Mouse (Mus musculus) hindbrain, embryonic 12.5 days (tissue): ENCODE data around the gene Hoxb5. TPM values are rescaled to one million over a fixed set of nuclear protein-coding genes. Genes with fewer than 3 reads are reported as not detected.
A peak's percentile ranks its signal among the peaks of the same experiment; 100 is the strongest.

ENCODE experiments used
- ATAC-seq: fragments of 200-750 bp; cut with Nextera tagmentation; 2 replicates; pipeline ENCODE4 v1.8.0; 2017; ENCODE audit warnings: moderate TSS enrichment; ENCODE audit not compliant: low FRiP score
- H3K27ac ChIP-seq: fragments of 300-500 bp; sonication (generic); 2 replicates; pipeline ENCODE4 v1.5.1; 2016; ENCODE audit warnings: mild to moderate bottlenecking
- H3K27me3 ChIP-seq: fragments of 300-500 bp; sonication (generic); 2 replicates; pipeline ENCODE4 v1.6.1; 2016; ENCODE audit warnings: mild to moderate bottlenecking
- H3K36me3 ChIP-seq: fragments of 300-500 bp; sonication (generic); 2 replicates; pipeline ENCODE4 v1.6.1; 2016; ENCODE audit warnings: mild to moderate bottlenecking
- H3K4me1 ChIP-seq: fragments of 300-500 bp; sonication (generic); 2 replicates; pipeline ENCODE4 v1.6.1; 2016
- H3K4me2 ChIP-seq: fragments of 300-500 bp; sonication (generic); replicated peaks from 2 replicates; pipeline ENCODE4 v1.6.1; 2016; ENCODE audit warnings: mild to moderate bottlenecking
- H3K4me3 ChIP-seq: fragments of 300-500 bp; sonication (generic); 2 replicates; pipeline ENCODE4 v1.5.1; 2016; ENCODE audit warnings: mild to moderate bottlenecking
- H3K9ac ChIP-seq: fragments of 300-500 bp; sonication (generic); 2 replicates; pipeline ENCODE4 v1.6.1; 2016; ENCODE audit warnings: mild to moderate bottlenecking, moderate library complexity
- H3K9me3 ChIP-seq: fragments of 300-500 bp; sonication (generic); replicated peaks from 2 replicates; pipeline ENCODE4 v1.6.1; 2016; ENCODE audit warnings: mild to moderate bottlenecking
- WGBS: fragments of 180-500 bp; shearing (Covaris S2); methylation state at CpG from one replicate; pipeline ENCODE4 v1.1.7; 2016; 5-methylcytosine and 5-hydroxymethylcytosine counted together
- polyA plus RNA-seq: library from polyadenylated mRNA; unstranded; fragments of >200 nt; fragmentation: Nextera tagmentation; extraction: Ambion mirVana; gene quantifications from 2 replicates; pipeline ENCODE4 v1.2.1, GENCODE M21; 2016

Gene Hoxb5
- polyA plus RNA-seq, 1 experiment from 2014 or later = 74.3 TPM

DNA sequence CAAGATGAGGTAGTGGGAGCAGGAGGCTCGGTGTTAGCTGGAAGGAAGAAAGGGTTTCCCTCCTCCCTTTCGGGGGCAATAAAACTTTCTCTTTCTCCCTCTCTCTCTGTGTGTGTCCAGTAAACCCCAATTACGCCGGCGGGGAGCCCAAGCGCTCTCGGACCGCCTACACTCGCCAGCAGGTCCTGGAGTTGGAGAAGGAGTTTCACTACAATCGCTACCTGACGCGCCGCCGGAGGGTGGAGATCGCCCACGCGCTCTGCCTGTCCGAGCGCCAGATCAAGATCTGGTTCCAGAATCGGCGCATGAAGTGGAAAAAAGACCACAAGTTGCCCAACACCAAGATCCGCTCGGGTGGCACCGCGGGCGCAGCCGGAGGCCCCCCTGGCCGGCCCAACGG, 16.8 kb downstream of the Hoxb5 start:
- Histone ChIP-seq H3K27me3 (peaks cover 95% of the 10 kb centered on the region), H3K4me3 (peak overlapping the region; percentile 42)

DNA sequence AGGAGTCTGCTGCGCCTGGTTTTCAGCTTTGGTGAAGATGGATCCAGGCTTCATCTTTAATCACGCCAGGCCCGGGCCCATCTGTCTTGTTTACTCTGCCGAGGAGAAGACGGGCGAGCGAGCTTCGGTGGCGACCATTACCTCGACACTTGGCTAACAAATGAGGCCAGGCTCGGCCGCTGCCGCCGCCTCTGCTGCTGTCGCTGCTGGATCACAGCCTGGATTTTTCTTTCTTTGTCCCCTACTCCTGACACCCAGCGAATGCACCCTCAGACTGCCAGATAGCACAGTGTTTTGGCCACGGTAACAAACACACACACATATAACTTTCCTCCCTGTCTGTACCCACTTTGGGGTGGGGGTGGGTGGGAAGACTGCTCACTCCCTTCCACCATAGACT, 17.6 kb downstream of the Hoxb5 start:
- H3K36me3 ChIP-seq = no peaks in the 10 kb centered on the region
- H3K9ac ChIP-seq = peak overlapping the region; percentile 81
- peak overlapping the region; percentile 95 for H3K27ac ChIP-seq
- H3K4me3 ChIP-seq = peak overlapping the region; percentile 42
- H3K4me1 ChIP-seq = 0 out of 2 replicates have a peak, but pooled peaks cover 7% of the 10 kb centered on the region
- H3K4me2 ChIP-seq = peak overlapping the region; percentile 62
- WGBS = under 1% methylated on average over 17 of the region's 17 CpGs
- no peaks in the 10 kb centered on the region for H3K9me3 ChIP-seq
- peaks cover 95% of the 10 kb centered on the region for H3K27me3 ChIP-seq
- ATAC-seq = no peak

More for the DNA sequence above, 16.8 kb downstream of the Hoxb5 start:
- H3K9ac ChIP-seq = peak overlapping the region; percentile 81
- no peak for ATAC-seq
- H3K27ac ChIP-seq = peak overlapping the region; percentile 95
- H3K9me3 ChIP-seq = no peaks in the 10 kb centered on the region
- peak overlapping the region; percentile 62 for H3K4me2 ChIP-seq
- under 1% methylated on average over 29 of the region's 29 CpGs for WGBS
- H3K36me3 ChIP-seq = no peaks in the 10 kb centered on the region
- H3K4me1 ChIP-seq = 0 out of 2 replicates have a peak, but pooled peaks cover 7% of the 10 kb centered on the region

DNA sequence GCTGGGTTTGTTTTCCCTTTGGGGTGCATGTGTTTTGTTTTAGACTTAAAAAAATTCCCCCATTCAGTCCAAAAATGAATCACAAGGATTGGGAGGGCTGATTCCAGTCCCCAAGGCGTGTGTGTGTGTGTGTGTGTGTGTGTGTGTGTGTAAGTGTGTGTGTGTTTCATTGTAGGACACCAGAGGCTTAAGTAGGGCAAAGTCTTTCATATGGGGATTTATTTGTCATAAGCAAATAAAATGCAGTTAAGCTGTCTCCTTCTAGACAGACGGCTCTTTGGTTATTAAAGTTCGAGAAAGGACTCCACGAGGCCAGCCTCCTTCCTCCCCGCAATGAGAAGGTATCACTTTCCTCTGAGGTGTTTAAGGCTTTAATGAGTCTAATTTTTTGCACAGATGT, 18.7 kb downstream of the Hoxb5 start:
- H3K4me2 ChIP-seq = peak overlapping the region; percentile 62
- no peak for ATAC-seq
- H3K9ac ChIP-seq = peak overlapping the region; percentile 85
- no peaks in the 10 kb centered on the region for H3K36me3 ChIP-seq
- H3K27ac ChIP-seq = peak overlapping the region; percentile 95
- H3K9me3 ChIP-seq = no peaks in the 10 kb centered on the region
- peak overlapping the region; percentile 42 for H3K4me3 ChIP-seq
- WGBS = 7% methylated on average over 5 of the region's 5 CpGs
- H3K4me1 ChIP-seq = 0 out of 2 replicates have a peak, but pooled peaks cover 7% of the 10 kb centered on the region
- H3K27me3 ChIP-seq = peaks cover 96% of the 10 kb centered on the region

DNA sequence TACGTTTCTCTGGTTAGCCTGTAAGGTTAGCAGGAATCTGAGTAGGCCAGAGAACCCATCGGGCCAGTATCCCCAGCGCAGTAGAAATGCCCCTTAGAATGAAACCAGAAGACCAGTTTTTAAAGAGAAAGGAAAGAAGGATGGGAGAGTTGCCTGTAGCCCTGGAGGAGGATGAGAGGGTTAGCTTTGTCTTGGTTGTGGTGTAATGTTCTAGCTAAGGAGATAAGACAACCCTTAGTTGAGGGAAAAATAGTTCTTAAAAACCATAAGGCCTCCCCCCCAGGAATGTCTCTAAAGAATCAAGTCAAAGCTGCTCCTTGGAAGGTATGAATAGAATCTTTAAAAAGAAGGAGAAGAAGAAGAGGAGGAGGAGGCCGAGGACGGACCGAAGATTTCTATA, 19.6 kb downstream of the Hoxb5 start:
- peak overlapping the region; percentile 62 for H3K4me2 ChIP-seq
- H3K27me3 ChIP-seq = peaks cover 98% of the 10 kb centered on the region
- peak overlapping the region; percentile 95 for H3K27ac ChIP-seq
- no peak for ATAC-seq
- H3K36me3 ChIP-seq = no peaks in the 10 kb centered on the region
- no peaks in the 10 kb centered on the region for H3K9me3 ChIP-seq
- WGBS = 5% methylated on average over 6 of the region's 6 CpGs
- H3K4me3 ChIP-seq = peak overlapping the region; percentile 42
- peak overlapping the region; percentile 85 for H3K9ac ChIP-seq
- H3K4me1 ChIP-seq = 0 out of 2 replicates have a peak, but pooled peaks cover 7% of the 10 kb centered on the region

DNA sequence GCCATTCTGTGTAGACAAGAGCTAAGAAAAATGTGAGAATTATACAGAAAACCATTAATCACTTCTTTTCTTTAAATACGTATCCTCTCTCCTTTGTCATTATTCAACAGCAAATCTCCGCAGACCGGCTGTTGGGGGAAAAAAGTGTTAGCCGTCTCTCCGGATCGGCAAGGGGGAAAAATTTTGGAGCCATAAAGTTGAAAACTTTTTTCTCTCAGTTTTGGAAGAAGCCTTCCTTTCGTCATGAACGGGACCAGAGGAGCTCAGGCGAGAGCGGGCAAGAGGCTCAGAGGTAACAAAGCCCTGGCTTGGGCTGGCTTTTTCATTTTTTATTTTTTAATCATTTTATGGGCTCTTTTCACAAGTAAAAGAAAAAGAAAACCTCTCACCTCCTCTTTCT, 20.0 kb downstream of the Hoxb5 start, which contains the start of gene Hoxb3:
Gene Hoxb3 (plus strand): TSS at position 173 of the 400 bp plus-strand sequence.
- Histone ChIP-seq H3K27ac (peak within 1 kb of the TSS; percentile 95), H3K27me3 (peaks cover 98% of the 10 kb centered on the region), H3K4me2 (peak within 1 kb of the TSS; percentile 62), H3K36me3 (no peaks in the 10 kb centered on the region), H3K9ac (peak within 1 kb of the TSS; percentile 85), H3K4me3 (peak within 1 kb of the TSS; percentile 42), H3K4me1 (0 out of 2 replicates have a peak, but pooled peaks cover 6% of the 10 kb centered on the region), H3K9me3 (no peaks in the 10 kb centered on the region)
- no peak for ATAC-seq
- WGBS = 3% methylated on average over 10 of the region's 10 CpGs

DNA sequence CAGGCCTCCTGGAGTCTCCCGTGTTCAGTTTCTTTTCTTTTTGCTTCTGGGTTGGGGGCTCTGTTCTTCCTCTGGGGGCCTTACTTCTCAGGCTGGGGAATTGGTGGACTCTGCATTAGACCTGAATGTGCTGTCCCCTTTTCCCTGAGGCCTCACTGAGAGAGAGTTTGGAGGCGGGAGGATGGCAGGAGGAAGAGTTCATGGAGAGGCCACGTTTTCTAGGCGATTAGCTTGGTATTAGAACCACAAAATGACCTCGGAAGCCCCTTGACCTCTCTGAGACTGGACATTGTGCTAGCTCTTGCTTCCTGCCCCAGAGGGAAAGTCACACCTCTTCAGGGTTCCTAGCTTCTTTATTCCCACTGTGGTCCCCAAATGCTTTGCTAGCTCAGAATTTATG, 21.0 kb downstream of the Hoxb5 start:
- Histone ChIP-seq H3K27me3 (peaks cover 99% of the 10 kb centered on the region), H3K4me2 (peak overlapping the region; percentile 62), H3K4me3 (peak overlapping the region; percentile 42), H3K27ac (peak overlapping the region; percentile 95), H3K9ac (peak overlapping the region; percentile 85), H3K9me3 (no peaks in the 10 kb centered on the region), H3K4me1 (no peaks in the 10 kb centered on the region), H3K36me3 (no peaks in the 10 kb centered on the region)
- no peak for ATAC-seq
- under 1% methylated on average over 5 of the region's 5 CpGs for WGBS

DNA sequence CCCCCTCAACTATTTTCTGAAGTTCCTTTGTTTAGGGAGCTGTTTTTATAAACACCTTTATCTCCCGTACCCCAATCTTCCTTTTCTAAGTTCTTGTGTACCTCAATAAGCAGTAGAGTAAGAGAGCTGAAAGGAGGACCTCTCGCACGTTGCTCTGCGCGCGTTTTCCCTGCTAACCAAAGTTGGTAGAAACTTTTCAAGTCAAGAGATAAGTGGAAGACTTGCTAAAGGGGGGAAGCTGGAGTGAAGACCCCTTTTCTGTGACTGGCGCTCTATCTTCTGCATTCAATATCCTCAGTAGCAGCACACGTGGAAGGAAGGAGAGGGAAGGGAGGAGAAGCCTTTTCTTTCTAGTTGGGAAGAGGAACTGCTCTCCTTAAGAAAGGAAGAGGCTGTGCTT, 21.8 kb downstream of the Hoxb5 start:
- Histone ChIP-seq H3K4me2 (peak overlapping the region; percentile 62), H3K27me3 (peaks cover 99% of the 10 kb centered on the region), H3K9ac (peak overlapping the region; percentile 85), H3K4me3 (peak overlapping the region; percentile 42), H3K9me3 (no peaks in the 10 kb centered on the region), H3K36me3 (no peaks in the 10 kb centered on the region), H3K4me1 (no peaks in the 10 kb centered on the region), H3K27ac (peak overlapping the region; percentile 95)
- 3% methylated on average over 8 of the region's 8 CpGs for WGBS
- no peak for ATAC-seq

DNA sequence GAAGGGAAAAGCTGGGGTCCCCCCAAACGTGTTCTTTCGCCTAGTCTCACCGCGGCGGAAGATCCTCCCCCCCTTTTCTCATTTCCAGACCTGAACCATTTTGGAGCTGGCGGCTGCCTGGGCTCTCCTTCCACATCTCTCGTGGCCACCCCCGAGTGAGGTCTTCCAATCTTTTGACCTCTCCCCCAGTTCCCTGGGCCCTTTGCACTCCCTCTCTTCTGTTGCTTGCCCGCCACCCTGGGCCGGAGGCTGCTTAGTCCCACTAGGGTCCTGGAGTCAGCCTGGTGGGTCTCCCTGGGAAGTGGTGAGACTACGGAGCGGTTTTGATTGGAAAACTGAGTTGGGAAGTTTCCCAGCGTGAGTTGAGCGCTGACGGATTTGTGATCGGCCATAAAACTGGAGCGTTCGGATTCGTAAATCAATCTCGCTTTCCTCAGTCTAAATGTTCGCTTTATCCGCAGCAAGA, 22.6 kb downstream of the Hoxb5 start:
- H3K36me3 ChIP-seq = no peaks in the 10 kb centered on the region
- peak overlapping the region; percentile 42 for H3K4me3 ChIP-seq
- ATAC-seq = no peak
- H3K4me2 ChIP-seq = peak overlapping the region; percentile 62
- 3% methylated on average over 22 of the region's 22 CpGs for WGBS
- H3K27ac ChIP-seq = peak overlapping the region; percentile 95
- H3K27me3 ChIP-seq = peaks cover 99% of the 10 kb centered on the region
- no peaks in the 10 kb centered on the region for H3K4me1 ChIP-seq
- peak overlapping the region; percentile 85 for H3K9ac ChIP-seq
- no peaks in the 10 kb centered on the region for H3K9me3 ChIP-seq

DNA sequence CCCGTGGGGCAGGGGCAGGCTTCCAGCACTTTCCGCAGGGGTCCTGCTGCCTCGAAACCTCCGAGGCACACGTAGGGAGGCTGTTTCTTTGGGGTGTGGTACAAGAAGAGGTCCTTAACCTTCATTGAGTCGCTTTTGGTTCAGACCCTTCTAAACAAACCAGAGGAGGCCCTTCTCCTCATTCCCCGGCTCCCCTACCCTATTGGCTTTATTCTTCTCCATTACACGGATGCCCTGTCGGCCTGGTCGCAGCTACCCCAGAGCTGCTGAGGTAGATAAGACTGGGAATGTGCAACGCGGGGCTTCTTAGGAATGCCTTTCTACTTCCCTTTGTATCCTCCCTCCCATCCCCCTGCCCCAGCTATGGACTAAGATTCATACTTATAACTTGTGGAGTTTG, 23.6 kb downstream of the Hoxb5 start:
- Histone ChIP-seq H3K27me3 (peaks cover 100% of the 10 kb centered on the region), H3K4me3 (peak overlapping the region; percentile 42), H3K36me3 (no peaks in the 10 kb centered on the region), H3K4me1 (no peaks in the 10 kb centered on the region), H3K9ac (peak overlapping the region; percentile 85), H3K27ac (peak overlapping the region; percentile 95), H3K4me2 (peak overlapping the region; percentile 62), H3K9me3 (no peaks in the 10 kb centered on the region)
- no peak for ATAC-seq
- 3% methylated on average over 12 of the region's 12 CpGs for WGBS

DNA sequence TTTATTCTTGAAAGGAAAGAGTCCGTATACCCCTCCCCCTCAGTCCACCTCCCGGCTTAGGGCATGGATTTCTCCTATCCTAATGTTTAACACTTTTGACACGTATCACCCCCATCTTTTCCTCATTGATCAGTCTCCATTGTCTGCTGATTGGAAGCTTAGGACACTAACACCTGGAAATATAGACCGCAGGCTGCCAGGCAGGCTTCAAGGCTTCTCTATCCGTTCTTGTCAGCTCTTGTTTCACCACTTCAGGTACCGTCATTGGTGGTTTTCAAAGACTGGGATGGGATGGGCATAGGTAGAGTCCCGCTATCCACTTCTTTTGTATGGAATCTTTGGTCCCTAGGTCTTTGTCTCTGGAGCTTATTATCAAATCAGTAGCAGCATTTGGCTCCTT, 24.0 kb downstream of the Hoxb5 start:
- no peaks in the 10 kb centered on the region for H3K4me1 ChIP-seq
- H3K36me3 ChIP-seq = no peaks in the 10 kb centered on the region
- H3K9me3 ChIP-seq = no peaks in the 10 kb centered on the region
- H3K4me3 ChIP-seq = peak overlapping the region; percentile 42
- H3K9ac ChIP-seq = peak overlapping the region; percentile 85
- 2% methylated on average over 7 of the region's 7 CpGs for WGBS
- H3K4me2 ChIP-seq = peak overlapping the region; percentile 62
- peaks cover 100% of the 10 kb centered on the region for H3K27me3 ChIP-seq
- ATAC-seq = no peak
- peak overlapping the region; percentile 95 for H3K27ac ChIP-seq

DNA sequence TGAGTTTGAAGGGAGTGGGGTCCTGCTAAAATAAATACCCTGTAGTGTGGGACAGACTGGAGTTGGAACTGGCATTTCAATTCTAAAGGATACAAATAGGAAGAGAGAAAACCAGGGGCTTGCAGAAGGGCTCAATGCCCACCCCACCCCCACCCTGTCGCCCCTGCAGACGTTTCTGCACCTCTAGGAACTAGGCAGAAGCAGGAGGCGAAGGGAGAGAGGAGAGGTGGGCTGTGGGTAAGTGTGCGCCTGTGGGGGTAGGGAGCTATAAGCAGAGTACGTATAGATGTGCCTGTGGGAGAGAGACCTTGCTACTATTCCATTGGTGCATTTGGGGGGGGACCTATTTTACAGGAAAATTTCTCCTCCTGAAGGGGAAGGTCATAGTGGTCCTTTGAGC, 24.6 kb downstream of the Hoxb5 start:
- H3K4me3 ChIP-seq = peak overlapping the region; percentile 42
- peak overlapping the region; percentile 62 for H3K4me2 ChIP-seq
- H3K27ac ChIP-seq = peak overlapping the region; percentile 95
- peak overlapping the region; percentile 85 for H3K9ac ChIP-seq
- no peaks in the 10 kb centered on the region for H3K4me1 ChIP-seq
- H3K36me3 ChIP-seq = no peaks in the 10 kb centered on the region
- peaks cover 100% of the 10 kb centered on the region for H3K27me3 ChIP-seq
- ATAC-seq = peak; percentile 64; the same call in 1 of the 2 replicates
- WGBS = 3% methylated on average over 5 of the region's 5 CpGs
- no peaks in the 10 kb centered on the region for H3K9me3 ChIP-seq

DNA sequence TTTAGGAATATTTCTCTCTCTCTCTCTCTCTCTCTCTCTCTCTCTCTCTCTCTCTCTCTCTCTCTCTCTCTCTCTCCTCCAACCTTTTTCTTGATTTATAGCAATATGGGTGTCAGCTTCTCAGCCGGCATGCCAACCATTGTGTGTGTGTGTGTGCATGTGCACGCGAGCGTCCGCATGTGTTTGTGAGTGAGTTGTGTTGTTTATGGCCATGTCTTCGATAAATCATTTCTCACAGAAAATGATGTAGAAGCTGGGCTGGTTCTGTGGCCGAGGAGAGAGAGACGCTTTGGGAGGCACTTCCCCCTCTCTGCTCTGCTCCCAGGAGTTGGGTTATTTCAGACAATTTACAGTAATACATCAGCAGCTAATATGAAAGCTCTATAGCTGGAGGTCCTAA, 25.5 kb downstream of the Hoxb5 start:
- no peak for ATAC-seq
- Histone ChIP-seq H3K4me3 (peak overlapping the region; percentile 42), H3K9ac (peak overlapping the region; percentile 85), H3K9me3 (no peaks in the 10 kb centered on the region), H3K4me2 (peak overlapping the region; percentile 62), H3K36me3 (no peaks in the 10 kb centered on the region), H3K27ac (peak overlapping the region; percentile 95), H3K27me3 (peaks cover 100% of the 10 kb centered on the region), H3K4me1 (no peaks in the 10 kb centered on the region)
- WGBS = 5% methylated on average over 8 of the region's 8 CpGs

DNA sequence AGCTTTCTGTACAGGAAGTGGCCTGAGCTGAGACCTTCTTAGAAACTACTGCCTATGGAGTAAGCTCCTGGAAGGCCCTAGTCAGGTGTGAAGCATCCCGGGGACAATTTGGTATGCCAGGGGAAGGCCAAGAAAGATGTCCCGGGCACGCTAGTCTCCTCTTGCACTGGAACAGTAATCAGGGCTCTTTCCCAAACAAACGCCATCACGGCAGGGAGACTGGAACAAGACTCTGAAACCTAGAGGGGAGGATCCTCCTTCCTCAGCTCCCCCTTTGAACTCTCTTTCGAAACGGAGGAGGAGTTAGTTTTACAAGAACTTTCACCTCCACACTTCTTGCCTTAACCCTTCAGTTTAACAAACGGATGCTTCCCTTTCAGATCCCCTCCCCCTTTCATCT, 29.0 kb downstream of the Hoxb5 start:
- Histone ChIP-seq H3K9ac (peak overlapping the region; percentile 85), H3K36me3 (no peaks in the 10 kb centered on the region), H3K4me1 (peaks cover 4% of the 10 kb centered on the region; the same call in 1 of the 2 replicates), H3K9me3 (no peaks in the 10 kb centered on the region), H3K4me3 (peak overlapping the region; percentile 42), H3K4me2 (peak overlapping the region; percentile 62), H3K27me3 (peaks cover 100% of the 10 kb centered on the region), H3K27ac (peak overlapping the region; percentile 95)
- no peak for ATAC-seq
- WGBS = under 1% methylated on average over 8 of the region's 8 CpGs
